Mouse (Mus musculus) T-helper 17 cell (primary cell): ENCODE results near the gene App.

ENCODE experiments used
- in situ Hi-C, 2 experiments: fragments of 300-600 bp; cut with MboI, MseI; formaldehyde crosslinking; loops; 1 replicate in 1 of 2; 2 replicates in 1 of 2; pipeline ENCODE4 v1.15.1; 2025; ENCODE audit warnings: high pct_unique_total_duplicates in 2 of 2

Gene App

GRCm38 (mm10) chr16:84983428-84983827 is 190.1 kb downstream of the App start:
- in situ Hi-C loops = loop anchor here in 1 of 2 experiments (10.0 kb wide), 1 partner anchor 329 kb away; no protein-coding TSS in a partner anchor

GRCm38 (mm10) chr16:84982589-84982988 is 191.0 kb downstream of the App start:
- in situ Hi-C loops = loop anchor here in 1 of 2 experiments (10.0 kb wide), 1 partner anchor 328 kb away; no protein-coding TSS in a partner anchor

GRCm38 (mm10) chr16:84978589-84978988 is 195.0 kb downstream of the App start:
- in situ Hi-C loops = no loop called here

- in situ Hi-C loops = no loop called here
Observed at GRCm38 (mm10) chr16:84974176-84974518, 199.4 kb downstream of the App start.

- in situ Hi-C loops = no loop called here
Observed at GRCm38 (mm10) chr16:84973446-84974175, 200.0 kb downstream of the App start.

- in situ Hi-C loops = no loop called here
Observed at GRCm38 (mm10) chr16:84971535-84972330, 201.8 kb downstream of the App start.

- in situ Hi-C loops = no loop called here
Observed at GRCm38 (mm10) chr16:84969026-84969425, 204.5 kb downstream of the App start.

GRCm38 (mm10) chr16:84966983-84967382 is 206.6 kb downstream of the App start:
- in situ Hi-C loops = no loop called here

- in situ Hi-C loops = no loop called here
Observed at GRCm38 (mm10) chr16:84966096-84966495, 207.5 kb downstream of the App start.

GRCm38 (mm10) chr16:84963960-84964359 is 209.6 kb downstream of the App start:
- in situ Hi-C loops = no loop called here

GRCm38 (mm10) chr16:84963527-84963926 is 210.0 kb downstream of the App start:
- in situ Hi-C loops = no loop called here

- in situ Hi-C loops = loop anchor here (5.0 to 10.0 kb wide), 2 partner anchors 218 to 720 kb away; partner anchors contain the start of gene App (in 1 of the 2)
Observed at GRCm38 (mm10) chr16:84957253-84957652, 216.3 kb downstream of the App start.

GRCm38 (mm10) chr16:84956690-84957089 is 216.9 kb downstream of the App start:
- in situ Hi-C loops = loop anchor here (5.0 to 10.0 kb wide), 2 partner anchors 218 to 721 kb away; partner anchors contain the start of gene App (in 1 of the 2)

GRCm38 (mm10) chr16:84955840-84956239 is 217.7 kb downstream of the App start:
- in situ Hi-C loops = loop anchor here (5.0 to 10.0 kb wide), 2 partner anchors 219 to 721 kb away; partner anchors contain the start of gene App (in 1 of the 2)

- in situ Hi-C loops = loop anchor here (5.0 to 10.0 kb wide), 2 partner anchors 219 to 722 kb away; partner anchors contain the start of gene App (in 1 of the 2)
Observed at GRCm38 (mm10) chr16:84955204-84955839, 218.2 kb downstream of the App start.

GRCm38 (mm10) chr16:84931024-84931423 is 242.5 kb downstream of the App start:
- in situ Hi-C loops = no loop called here

GRCm38 (mm10) chr16:84927827-84928226 is 245.7 kb downstream of the App start:
- in situ Hi-C loops = no loop called here

- in situ Hi-C loops = loop anchor here (25.0 kb wide), 2 partner anchors 1382 to 1457 kb away; no protein-coding TSS in a partner anchor
Observed at GRCm38 (mm10) chr16:84919649-84920308, 253.8 kb downstream of the App start.

GRCm38 (mm10) chr16:84919087-84919486 is 254.5 kb downstream of the App start:
- in situ Hi-C loops = loop anchor here (25.0 kb wide), 2 partner anchors 1382 to 1457 kb away; no protein-coding TSS in a partner anchor

- in situ Hi-C loops = loop anchor here (25.0 kb wide), 2 partner anchors 1379 to 1454 kb away; no protein-coding TSS in a partner anchor
Observed at GRCm38 (mm10) chr16:84916772-84917171, 256.8 kb downstream of the App start.
